Mouse (Mus musculus): ENCODE measurements around the gene Atp6v1g1.

Gene Atp6v1g1

DNA sequence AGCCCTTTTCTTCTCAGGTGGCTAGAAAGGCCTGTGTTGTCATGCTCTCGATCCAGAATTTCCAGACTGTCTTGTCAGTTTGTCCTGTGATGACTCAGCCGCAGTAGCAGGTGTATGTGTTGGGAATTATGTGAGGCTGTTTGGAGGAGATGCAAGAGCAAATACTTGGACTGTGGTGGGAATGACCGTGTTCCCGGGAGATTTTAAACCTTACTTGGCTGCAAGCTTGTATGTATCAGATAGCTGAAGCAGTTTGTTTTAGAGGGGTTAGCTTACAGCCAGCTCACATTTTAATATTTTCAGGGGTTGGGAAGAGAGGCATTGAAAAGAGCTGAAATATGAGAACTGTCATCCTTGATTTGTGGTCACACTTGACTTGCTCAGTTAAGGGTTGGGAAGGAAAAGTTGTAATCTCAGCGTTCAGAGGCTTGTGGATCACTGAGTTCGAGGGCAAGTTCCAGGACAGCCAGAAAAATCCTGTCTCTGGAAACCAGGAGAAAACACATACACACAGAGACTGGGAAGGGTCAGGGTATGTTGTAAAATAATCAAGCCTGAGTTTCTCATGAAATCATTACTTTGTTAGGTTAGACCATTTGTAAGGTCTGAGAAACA, 2.0 kb downstream of the Atp6v1g1 start:
- no peak for DNase-seq (ENCODE audit: low spot score in 2 of 2)

DNA sequence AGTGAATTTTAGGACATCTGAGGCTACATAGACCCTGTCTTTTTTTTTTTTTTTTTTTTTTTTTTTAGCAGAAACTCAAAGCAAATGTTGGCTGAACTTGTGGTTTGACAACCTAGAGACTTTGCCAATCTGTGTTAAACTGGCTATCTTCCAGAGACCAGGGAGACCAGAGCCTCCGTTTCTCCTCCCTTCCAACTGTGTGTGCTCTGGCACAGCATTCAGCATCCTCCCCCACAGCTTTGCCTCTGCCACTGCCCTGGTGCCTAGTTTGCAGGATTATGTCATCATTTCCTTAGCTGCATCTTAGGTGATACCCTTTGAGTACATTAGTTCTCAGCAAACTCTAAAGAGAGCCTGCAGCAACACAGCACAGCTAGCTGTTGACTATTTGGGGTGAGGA, 3.2 kb downstream of the Atp6v1g1 start:
- DNase-seq (ENCODE audit: low spot score in 2 of 2) = no peak

DNA sequence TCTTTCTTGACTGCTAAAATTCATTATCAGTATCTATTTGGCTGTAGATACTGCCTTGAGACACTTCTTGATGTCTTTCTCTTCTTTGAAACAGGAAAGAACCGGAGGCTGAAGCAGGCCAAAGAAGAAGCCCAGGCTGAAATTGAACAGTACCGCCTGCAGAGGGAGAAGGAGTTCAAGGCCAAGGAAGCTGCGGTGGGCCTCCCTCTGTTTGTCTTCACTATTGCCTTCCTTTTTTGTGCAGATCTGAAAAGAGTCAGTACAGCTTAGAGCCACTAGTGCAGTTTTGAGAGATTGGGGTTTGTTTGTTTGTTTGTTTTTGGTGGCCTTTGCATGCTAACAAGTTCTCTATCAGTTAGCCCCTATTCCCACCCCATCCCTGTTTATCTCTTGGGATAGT, 3.9 kb downstream of the Atp6v1g1 start:
- DNase-seq (ENCODE audit: low spot score in 2 of 2) = no peak

GRCm38 (mm10) chr4:63550908-63551307, 6.3 kb downstream of the Atp6v1g1 start:
- DNase-seq (ENCODE audit: low spot score in 2 of 2) = no peak

- DNase-seq (ENCODE audit: low spot score in 2 of 2) = no peak
Measured at GRCm38 (mm10) chr4:63552865-63553264, 8.3 kb downstream of the Atp6v1g1 start.

DNA sequence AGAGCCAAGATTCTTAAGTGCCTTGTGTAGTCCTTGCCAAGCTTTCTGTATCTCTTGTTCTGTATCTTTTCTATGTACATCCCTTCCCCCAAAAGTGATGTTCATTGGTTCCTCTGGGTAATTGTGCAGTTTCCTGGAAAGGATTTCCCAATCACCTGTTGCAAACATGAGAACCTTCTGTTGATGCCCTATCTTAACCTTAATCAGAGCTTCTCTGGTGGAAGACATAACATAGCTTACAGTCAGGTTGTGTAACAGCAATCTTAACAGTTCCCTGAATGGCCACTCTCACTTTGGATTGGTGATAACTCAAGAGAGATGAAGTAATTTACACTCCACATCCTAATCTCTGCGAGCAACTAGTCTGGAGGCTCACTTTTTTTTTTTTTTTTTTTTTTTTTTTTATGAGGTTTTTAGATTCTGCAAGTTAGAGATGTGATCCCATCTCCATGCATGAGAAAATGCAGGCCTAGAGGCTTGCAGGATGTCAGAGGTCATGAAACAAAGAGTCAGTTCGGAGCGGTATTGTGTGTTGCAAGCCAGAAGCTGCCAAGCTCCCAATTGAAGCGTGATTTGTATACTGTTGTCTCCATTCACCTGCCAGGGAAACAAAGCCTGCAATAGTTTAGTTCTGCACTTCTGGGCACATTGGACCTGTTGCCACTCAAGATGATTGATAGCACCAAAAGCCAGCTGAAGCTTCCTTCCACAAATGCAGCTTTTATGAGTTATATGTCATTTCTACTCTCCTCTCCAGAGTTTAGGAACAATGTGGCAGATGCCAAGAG, 9.4 kb downstream of the Atp6v1g1 start:
- no peak for DNase-seq (ENCODE audit: low spot score in 2 of 2)

GRCm38 (mm10) chr4:63554616-63555015, 10.0 kb downstream of the Atp6v1g1 start:
- no peak for DNase-seq (ENCODE audit: low spot score in 2 of 2)

GRCm38 (mm10) chr4:63555111-63555510, 10.5 kb downstream of the Atp6v1g1 start:
- no peak for DNase-seq (ENCODE audit: low spot score in 2 of 2)

DNA sequence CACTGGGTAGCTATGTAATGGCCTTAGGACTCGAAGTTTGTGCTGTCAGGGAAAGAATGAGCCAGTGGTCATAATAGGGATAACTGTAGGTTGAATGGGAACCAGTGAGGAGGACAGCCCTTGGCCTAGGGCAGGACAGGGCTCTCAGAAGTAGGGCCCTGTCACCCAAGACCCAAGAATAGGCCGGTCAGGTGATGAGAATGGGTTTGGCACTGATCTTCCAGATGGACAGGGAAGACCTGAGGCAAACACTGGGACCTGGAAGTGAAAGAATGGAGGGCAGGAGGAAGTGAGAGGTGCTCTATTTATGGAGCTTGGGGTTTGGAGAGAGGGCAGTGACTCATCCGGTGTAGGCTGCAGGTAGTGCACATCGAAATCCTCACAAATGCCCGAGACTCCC, 12.1 kb downstream of the Atp6v1g1 start:
- DNase-seq (ENCODE audit: low spot score in 2 of 2) = no peak

- no peak for DNase-seq (ENCODE audit: low spot score in 2 of 2)
Measured at GRCm38 (mm10) chr4:63557124-63558059, 12.8 kb downstream of the Atp6v1g1 start.

DNA sequence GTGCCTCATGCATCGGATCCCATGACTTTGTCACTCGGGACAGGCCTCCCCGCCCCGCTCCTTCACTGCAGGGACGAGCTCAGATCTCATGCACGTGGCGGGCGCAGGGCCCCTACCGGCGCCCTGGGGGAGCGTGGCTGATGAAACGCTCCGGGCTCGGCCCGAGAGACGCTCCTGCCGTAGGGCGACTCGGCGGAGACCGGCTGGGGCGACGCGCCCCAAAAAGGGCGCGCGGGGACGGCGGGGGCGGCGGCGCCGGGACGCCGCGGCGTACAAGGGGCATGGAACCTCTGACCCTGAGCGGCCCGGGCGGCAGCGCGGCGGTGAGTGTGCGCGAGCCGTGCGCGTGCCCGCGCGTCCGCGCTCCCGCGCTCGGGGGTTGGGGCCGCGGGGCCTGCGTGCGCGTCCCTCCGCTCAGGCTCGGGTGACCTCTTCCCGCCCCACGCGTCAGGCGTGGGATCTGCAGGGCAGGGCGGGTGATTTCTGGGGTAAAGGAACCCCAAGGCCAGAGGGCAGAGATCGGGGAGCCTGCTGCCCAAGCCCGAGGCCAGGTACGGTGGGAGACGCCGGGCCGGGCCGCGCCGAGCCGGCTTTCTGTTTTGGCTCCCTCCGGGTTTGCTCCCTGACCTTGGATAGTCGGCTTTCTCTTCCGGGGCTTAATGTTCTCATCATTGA, 14.0 kb downstream of the Atp6v1g1 start, which contains the start of gene Tmem268:
TSS of gene Tmem268 (plus strand) at position 375 of the 675 bp plus-strand sequence.
- DNase-seq (ENCODE audit: low spot score in 2 of 2) = peak in 1 of 2 experiments; percentile 68

DNA sequence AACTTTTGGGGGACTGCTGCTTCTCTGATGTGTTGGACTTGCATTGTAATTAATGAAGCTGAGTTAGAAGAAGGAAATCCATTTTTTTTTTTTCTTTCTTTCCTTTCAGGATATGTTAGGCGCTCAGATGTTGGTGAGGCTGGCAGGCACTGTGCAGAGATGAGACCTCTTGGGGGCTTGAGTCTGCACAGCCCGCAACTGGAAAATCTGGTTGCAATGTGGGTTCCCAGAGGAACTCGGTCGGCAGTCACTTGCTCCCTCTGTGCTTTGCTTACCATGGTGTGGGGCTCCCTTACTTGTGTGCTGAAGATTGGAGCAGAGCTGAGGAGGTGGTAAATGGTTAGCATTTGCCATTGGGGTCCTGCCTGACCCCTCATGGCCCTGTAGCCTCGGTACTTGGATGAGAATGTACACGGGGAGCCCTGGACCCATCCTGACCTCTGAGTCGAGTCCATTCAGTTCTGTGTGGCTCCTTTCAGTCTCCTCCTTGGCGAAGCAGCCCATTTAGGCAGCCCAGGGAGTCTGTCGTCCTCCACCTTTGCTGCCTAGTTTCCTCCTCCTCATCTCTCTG, 14.6 kb downstream of the Atp6v1g1 start:
- no peak for DNase-seq (ENCODE audit: low spot score in 2 of 2)

GRCm38 (mm10) chr4:63560079-63560478, 15.5 kb downstream of the Atp6v1g1 start:
- DNase-seq (ENCODE audit: low spot score in 2 of 2) = no peak

DNA sequence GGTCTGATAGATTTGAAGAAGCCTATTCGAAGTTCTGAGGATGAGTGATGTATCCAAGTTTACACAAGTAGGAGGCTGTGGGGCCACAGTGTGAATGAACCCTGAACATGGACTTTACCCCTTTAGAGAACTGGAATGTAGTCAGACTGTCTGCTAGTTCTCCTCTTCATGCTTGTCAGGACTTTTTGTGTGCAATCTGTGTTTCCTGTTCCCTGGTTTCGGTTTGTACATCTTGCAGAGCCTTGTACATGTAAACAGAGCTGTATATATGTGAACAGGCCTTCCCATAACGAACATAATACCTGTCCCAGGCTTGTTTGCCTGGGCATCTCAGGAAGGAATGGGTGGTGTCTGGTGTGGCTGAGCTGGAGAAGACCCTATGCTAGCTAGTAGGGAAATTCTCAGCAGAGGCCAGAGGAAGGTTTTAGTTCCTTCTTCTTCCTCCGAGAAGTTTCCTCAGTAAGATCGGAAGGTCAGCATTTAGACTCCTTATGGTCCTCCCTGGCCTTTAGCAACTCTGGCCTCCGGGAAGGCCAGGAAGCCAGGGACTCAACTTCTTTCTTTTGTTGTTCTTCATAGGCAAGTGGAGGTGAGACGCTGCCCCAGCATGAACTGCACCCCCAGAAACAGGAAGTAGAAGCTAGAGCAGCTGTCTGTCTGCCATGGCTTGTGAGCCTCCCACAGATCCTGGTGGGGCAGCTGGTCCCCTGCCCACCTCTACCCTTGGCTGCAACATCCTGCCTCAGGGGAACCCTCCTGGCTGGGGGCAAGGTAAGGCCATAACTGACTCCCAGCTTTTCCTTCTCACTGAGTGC, 17.5 kb downstream of the Atp6v1g1 start:
- DNase-seq (ENCODE audit: low spot score in 2 of 2) = no peak

DNA sequence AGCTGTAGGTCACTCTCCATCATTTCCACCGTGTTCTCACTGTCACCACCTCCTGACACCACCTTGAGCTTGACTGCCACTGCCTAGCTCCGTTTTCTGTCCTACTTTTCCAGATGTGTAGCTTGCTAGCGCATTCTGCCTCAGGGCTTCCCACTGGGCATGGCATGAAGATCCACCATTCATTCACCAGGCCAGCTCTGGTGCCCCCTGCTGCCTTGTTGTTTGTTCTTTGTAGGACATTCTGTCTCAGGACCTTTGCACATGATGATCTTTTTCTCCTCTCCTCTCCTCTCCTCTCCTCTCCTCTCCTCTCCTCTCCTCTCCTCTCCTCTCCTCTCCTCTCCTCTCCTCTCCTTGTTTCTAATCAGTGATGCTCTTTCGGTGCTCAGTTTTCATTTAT, 18.2 kb downstream of the Atp6v1g1 start:
- no peak for DNase-seq (ENCODE audit: low spot score in 2 of 2)

- DNase-seq (ENCODE audit: low spot score in 2 of 2) = no peak
Measured at GRCm38 (mm10) chr4:63567712-63568390, 23.3 kb downstream of the Atp6v1g1 start.

- no peak for DNase-seq (ENCODE audit: low spot score in 2 of 2)
Measured at GRCm38 (mm10) chr4:63569322-63569721, 24.8 kb downstream of the Atp6v1g1 start.

DNA sequence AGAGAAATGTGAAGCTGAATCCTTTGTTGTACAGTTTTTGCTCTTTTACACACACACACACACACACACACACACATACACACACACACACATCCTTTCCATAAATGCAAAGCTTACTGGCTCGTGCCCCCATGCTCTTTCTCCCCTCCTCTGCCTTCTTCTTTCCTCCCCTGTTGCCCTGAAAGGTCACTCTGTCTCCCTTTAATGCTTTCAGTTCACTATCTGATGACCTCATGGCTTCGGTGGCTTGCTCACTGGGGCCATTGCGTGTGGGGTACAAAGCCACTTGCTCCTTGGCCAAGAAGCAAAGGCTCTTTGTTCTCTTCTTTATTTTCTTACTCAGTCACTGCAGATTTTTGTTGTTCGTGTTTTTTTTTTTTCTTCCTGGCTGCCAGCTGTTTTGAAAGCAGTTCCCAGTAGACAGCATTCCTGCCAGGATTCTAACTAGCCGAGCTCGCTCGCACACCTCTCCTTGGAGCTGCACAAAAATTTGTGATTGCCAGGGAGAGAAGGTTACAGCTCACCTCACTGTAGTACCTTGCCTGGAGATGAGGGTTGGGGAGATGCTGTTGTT, 25.7 kb downstream of the Atp6v1g1 start:
- no peak for DNase-seq (ENCODE audit: low spot score in 2 of 2)

DNA sequence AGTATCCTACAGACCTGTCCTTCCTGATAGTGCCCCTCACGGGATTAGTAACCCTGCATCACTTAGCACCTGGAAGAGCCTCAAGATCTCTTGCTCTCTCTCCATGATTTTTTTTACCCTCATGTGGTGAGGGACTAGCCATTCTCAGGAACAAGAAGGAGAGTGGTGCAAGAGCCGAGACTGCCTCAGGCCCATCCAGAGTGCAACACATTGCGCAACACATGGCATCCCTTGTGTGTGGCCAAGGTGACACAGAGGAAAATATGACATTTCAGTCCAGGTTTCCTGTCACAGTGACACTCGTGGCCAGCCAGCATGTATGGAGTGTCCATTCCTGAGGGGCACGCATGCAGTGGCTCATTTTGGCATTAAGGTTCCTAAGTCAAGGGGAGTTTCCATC, 28.0 kb downstream of the Atp6v1g1 start:
- no peak for DNase-seq (ENCODE audit: low spot score in 2 of 2)

GRCm38 (mm10) chr4:63579649-63580048, 35.1 kb downstream of the Atp6v1g1 start:
- DNase-seq (ENCODE audit: low spot score in 2 of 2) = no peak

Measured in right cerebral cortex, adult 2 months (tissue).